Mouse (Mus musculus): Measurements from ENCODE around the gene Nek6. TPM values are rescaled to one million over a fixed set of nuclear protein-coding genes. Genes with fewer than 3 reads are reported as not detected.

Nek6 gene
- total and polyA plus RNA-seq, 3 experiments: 3.7 to 5.4 TPM; not detected in 1

- H3K9me3 ChIP-seq (replicated peaks; ENCODE audit: insufficient read depth, low read length): no peaks in the 10 kb centered on the region
- no peaks in the 10 kb centered on the region for H3K4me1 ChIP-seq (ENCODE audit: control insufficient read depth in 1 of 2, insufficient read depth in 2 of 2, low read length in 2 of 2)
- no peak overlapping the region for H3K4me3 ChIP-seq (ENCODE audit: control insufficient read depth in 1 of 2, insufficient read depth in 1 of 2, low read depth in 2 of 2, low read length in 2 of 2)
- H3K36me3 ChIP-seq (ENCODE audit: control insufficient read depth in 1 of 2, insufficient read depth in 2 of 2, low read length in 2 of 2): no peaks in the 10 kb centered on the region
- H3K27me3 ChIP-seq (ENCODE audit: control insufficient read depth in 1 of 2, insufficient read depth in 2 of 2, low read length in 2 of 2): peaks cover 3 to 5% of the 10 kb centered on the region in 2 experiments
- H3K9ac ChIP-seq (ENCODE audit: control insufficient read depth, low read depth, low read length, poor library complexity, severe bottlenecking): no peak overlapping the region
- TF ChIP-seq USF1 (IDR thresholded peaks at IDR 0.05; ENCODE audit: low read depth, low read length): no peak
- no peak for TF ChIP-seq MAFK (IDR thresholded peaks at IDR 0.05; ENCODE audit: borderline replicate concordance, low read depth, low read length)
- no peak for TF ChIP-seq GABPA (IDR thresholded peaks at IDR 0.05; ENCODE audit: low read depth, low read length)
- no peak for DNase-seq (ENCODE audit: low read depth, low spot score)
- no peak overlapping the region for H3K27ac ChIP-seq (ENCODE audit: control insufficient read depth, low read depth, low read length)
- H3K79me2 ChIP-seq (ENCODE audit: control insufficient read depth, insufficient read depth, low read length, poor library complexity): no peaks in the 10 kb centered on the region
These were observed 9.8 kb upstream of the Nek6 start for GRCm38 (mm10) chr2:38501606-38502005.

GRCm38 (mm10) chr2:38502123-38502522 lies 9.3 kb upstream of the Nek6 start:
- no peaks in the 10 kb centered on the region for H3K4me1 ChIP-seq (ENCODE audit: control insufficient read depth in 1 of 2, insufficient read depth in 2 of 2, low read length in 2 of 2)
- no peak for DNase-seq (ENCODE audit: low read depth, low spot score)

GRCm38 (mm10) chr2:38502747-38503146 lies 8.7 kb upstream of the Nek6 start:
- Histone ChIP-seq H3K4me1 (ENCODE audit: control insufficient read depth in 1 of 2, insufficient read depth in 2 of 2, low read length in 2 of 2) (no peaks in the 10 kb centered on the region), H3K9me3 (replicated peaks; ENCODE audit: insufficient read depth, low read length) (no peaks in the 10 kb centered on the region), H3K9ac (ENCODE audit: control insufficient read depth, low read depth, low read length, poor library complexity, severe bottlenecking) (no peak overlapping the region), H3K36me3 (ENCODE audit: control insufficient read depth in 1 of 2, insufficient read depth in 2 of 2, low read length in 2 of 2) (no peaks in the 10 kb centered on the region), H3K4me3 (ENCODE audit: control insufficient read depth in 1 of 2, insufficient read depth in 1 of 2, low read depth in 2 of 2, low read length in 2 of 2) (no peak overlapping the region), H3K79me2 (ENCODE audit: control insufficient read depth, insufficient read depth, low read length, poor library complexity) (no peaks in the 10 kb centered on the region), H3K27me3 (ENCODE audit: control insufficient read depth in 1 of 2, insufficient read depth in 2 of 2, low read length in 2 of 2) (peaks cover 3 to 4% of the 10 kb centered on the region in 2 experiments; a peak in 3 of 4 replicates), H3K27ac (ENCODE audit: control insufficient read depth, low read depth, low read length) (no peak overlapping the region)
- TF ChIP-seq TCF12 (IDR thresholded peaks at IDR 0.05; ENCODE audit: low read depth, low read length) (no peak), SIN3A (IDR thresholded peaks at IDR 0.05; ENCODE audit: low read length) (no peak), EP300 (IDR thresholded peaks at IDR 0.05; ENCODE audit: low read depth in 1 of 2, low read length in 2 of 2) (no peak), NELFE (IDR thresholded peaks at IDR 0.05; ENCODE audit: low read depth, low read length) (no peak), MAFK (IDR thresholded peaks at IDR 0.05; ENCODE audit: borderline replicate concordance, low read depth, low read length) (no peak), MXI1 (IDR thresholded peaks at IDR 0.05; ENCODE audit: low read depth, low read length) (no peak), GABPA (IDR thresholded peaks at IDR 0.05; ENCODE audit: low read depth, low read length) (no peak), MAZ (IDR thresholded peaks at IDR 0.05; ENCODE audit: low read depth, low read length) (no peak), KAT2A (conservative IDR thresholded peaks at IDR 0.05; ENCODE audit: low read depth, low read length) (no peak), MYB (IDR thresholded peaks at IDR 0.05; ENCODE audit: low read depth, low read length) (no peak), HCFC1 (IDR thresholded peaks at IDR 0.05; ENCODE audit: low read depth, low read length) (no peak), TBP (IDR thresholded peaks at IDR 0.05; ENCODE audit: low read depth, low read length) (no peak), UBTF (IDR thresholded peaks at IDR 0.05; ENCODE audit: borderline replicate concordance, insufficient read depth, low read depth, low read length) (no peak), ZMIZ1 (IDR thresholded peaks at IDR 0.05; ENCODE audit: low read depth, low read length) (no peak), E2F4 (IDR thresholded peaks at IDR 0.05; ENCODE audit: borderline replicate concordance, low read depth, low read length) (no peak), POLR2AphosphoS2 (IDR thresholded peaks at IDR 0.05; ENCODE audit: low read length) (no peak)
- DNase-seq (ENCODE audit: low read depth, low spot score): no peak

More at GRCm38 (mm10) chr2:38502123-38502522, 9.3 kb upstream of the Nek6 start:
- Histone ChIP-seq H3K27ac (ENCODE audit: control insufficient read depth, low read depth, low read length) (no peak overlapping the region), H3K9me3 (replicated peaks; ENCODE audit: insufficient read depth, low read length) (no peaks in the 10 kb centered on the region), H3K9ac (ENCODE audit: control insufficient read depth, low read depth, low read length, poor library complexity, severe bottlenecking) (no peak overlapping the region), H3K36me3 (ENCODE audit: control insufficient read depth in 1 of 2, insufficient read depth in 2 of 2, low read length in 2 of 2) (no peaks in the 10 kb centered on the region), H3K27me3 (ENCODE audit: control insufficient read depth in 1 of 2, insufficient read depth in 2 of 2, low read length in 2 of 2) (peaks cover 3 to 5% of the 10 kb centered on the region in 2 experiments; a peak in 3 of 4 replicates), H3K4me3 (ENCODE audit: control insufficient read depth in 1 of 2, insufficient read depth in 1 of 2, low read depth in 2 of 2, low read length in 2 of 2) (no peak overlapping the region), H3K79me2 (ENCODE audit: control insufficient read depth, insufficient read depth, low read length, poor library complexity) (no peaks in the 10 kb centered on the region)
- TF ChIP-seq MEF2A (IDR thresholded peaks at IDR 0.05; ENCODE audit: extremely low read depth, insufficient replicate concordance, low read depth, low read length, poor library complexity, severe bottlenecking) (no peak), POLR2A (IDR thresholded peaks at IDR 0.05; ENCODE audit: control insufficient read depth in 1 of 2, insufficient read depth in 1 of 2, low read depth in 1 of 2, low read length in 2 of 2, poor library complexity in 1 of 2) (no peak), E2F4 (IDR thresholded peaks at IDR 0.05; ENCODE audit: borderline replicate concordance, low read depth, low read length) (no peak), MAFK (IDR thresholded peaks at IDR 0.05; ENCODE audit: borderline replicate concordance, low read depth, low read length) (no peak), NRF1 (IDR thresholded peaks at IDR 0.05; ENCODE audit: insufficient read depth, low read depth, low read length, poor library complexity, severe bottlenecking) (no peak), ZNF384 (IDR thresholded peaks at IDR 0.05; ENCODE audit: low read depth, low read length) (no peak), TCF12 (IDR thresholded peaks at IDR 0.05; ENCODE audit: low read depth, low read length) (no peak), USF1 (IDR thresholded peaks at IDR 0.05; ENCODE audit: low read depth, low read length) (no peak), SIN3A (IDR thresholded peaks at IDR 0.05; ENCODE audit: low read length) (no peak)

Data from MEL (cell line).